Mouse (Mus musculus) forebrain, embryonic 13.5 days (tissue): ENCODE results near the gene Tacr2. TPM values are rescaled to one million over a fixed set of nuclear protein-coding genes. Genes with fewer than 3 reads are reported as not detected.

Experiments
- ATAC-seq: fragments of 200-750 bp; cut with Nextera tagmentation; 2 replicates; pipeline ENCODE4 v1.8.0; 2017
- H3K27ac ChIP-seq: fragments of 300-500 bp; sonication (generic); 2 replicates; pipeline ENCODE4 v1.5.1; 2015; ENCODE audit warnings: inconsistent platforms, mild to moderate bottlenecking, moderate library complexity
- H3K27me3 ChIP-seq: fragments of 300-500 bp; sonication (generic); 2 replicates; pipeline ENCODE4 v1.6.1; 2015; ENCODE audit warnings: mild to moderate bottlenecking, inconsistent platforms
- H3K36me3 ChIP-seq: fragments of 300-500 bp; sonication (generic); 2 replicates; pipeline ENCODE4 v1.6.1; 2015; ENCODE audit warnings: mild to moderate bottlenecking, inconsistent platforms; ENCODE audit not compliant: poor library complexity, severe bottlenecking
- H3K4me1 ChIP-seq: fragments of 300-500 bp; sonication (generic); 2 replicates; pipeline ENCODE4 v1.6.1; 2015; ENCODE audit warnings: inconsistent platforms
- H3K4me2 ChIP-seq: fragments of 300-500 bp; sonication (generic); 2 replicates; pipeline ENCODE4 v1.6.1; 2015; ENCODE audit warnings: inconsistent platforms, mild to moderate bottlenecking, moderate library complexity
- H3K4me3 ChIP-seq: fragments of 300-500 bp; sonication (generic); 2 replicates; pipeline ENCODE4 v1.5.1; 2015; ENCODE audit warnings: mild to moderate bottlenecking, inconsistent platforms
- H3K9ac ChIP-seq: fragments of 300-500 bp; sonication (generic); 2 replicates; pipeline ENCODE4 v1.6.1; 2015; ENCODE audit warnings: mild to moderate bottlenecking, inconsistent platforms
- H3K9me3 ChIP-seq: fragments of 300-500 bp; sonication (generic); replicated peaks from 2 replicates; pipeline ENCODE4 v1.6.1; 2016; ENCODE audit warnings: inconsistent platforms
- WGBS: fragments of 180-500 bp; shearing (Covaris S2); methylation state at CpG from one replicate; pipeline ENCODE4 v1.1.7; 2015; 5-methylcytosine and 5-hydroxymethylcytosine counted together
- polyA plus RNA-seq: library from polyadenylated mRNA; unstranded; fragments of >200 nt; fragmentation: Nextera tagmentation; extraction: Ambion mirVana; gene quantifications from 2 replicates; pipeline ENCODE4 v1.2.1, GENCODE M21; 2015

Tacr2 gene
- not detected in 2 replicates for polyA plus RNA-seq

- no peak within 1 kb of the TSS for H3K4me3 ChIP-seq
- no peaks in the 10 kb centered on the region for H3K36me3 ChIP-seq
- 57% methylated on average over 12 of the region's 12 CpGs for WGBS
- H3K9ac ChIP-seq: no peak within 1 kb of the TSS
- no peak within 1 kb of the TSS for H3K27ac ChIP-seq
- no peak within 1 kb of the TSS for H3K4me2 ChIP-seq
- no peaks in the 10 kb centered on the region for H3K4me1 ChIP-seq
- no peaks in the 10 kb centered on the region for H3K27me3 ChIP-seq
- no peaks in the 10 kb centered on the region for H3K9me3 ChIP-seq
- ATAC-seq: no peak
These were observed at the start of gene Tacr2 for GRCm38 (mm10) chr10:62252000-62252488. Tacr2 (plus strand) TSS chr10:62252438.

DNA sequence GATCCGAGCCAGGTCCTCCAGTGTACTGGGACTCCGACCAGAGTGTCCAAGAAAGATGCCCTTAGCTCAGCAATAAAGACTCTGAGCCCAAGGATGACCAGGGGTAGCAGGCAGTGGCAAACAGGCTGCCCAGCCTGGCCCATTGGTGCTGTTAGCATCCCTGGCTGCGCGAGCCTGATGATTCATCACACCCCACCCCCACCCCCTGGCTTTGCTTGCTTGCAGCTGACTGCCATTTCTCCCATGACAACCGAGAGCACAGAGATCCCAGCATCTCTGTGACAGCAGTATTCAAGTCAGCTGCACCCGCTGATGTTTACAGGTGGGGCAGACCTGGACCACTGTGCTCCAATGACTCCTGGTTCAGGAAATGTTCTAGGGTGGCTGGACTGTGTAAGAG, 49.7 kb upstream of the Tacr2 start:
- no peak overlapping the region for H3K4me3 ChIP-seq
- H3K27ac ChIP-seq: no peak overlapping the region
- H3K36me3 ChIP-seq: 0 out of 2 replicates have a peak, but pooled peaks cover 4% of the 10 kb centered on the region
- no peaks in the 10 kb centered on the region for H3K27me3 ChIP-seq
- no peak for ATAC-seq
- H3K9ac ChIP-seq: no peak overlapping the region
- WGBS: 88% methylated on average over 6 of the region's 6 CpGs
- H3K9me3 ChIP-seq: no peaks in the 10 kb centered on the region
- no peaks in the 10 kb centered on the region for H3K4me1 ChIP-seq
- H3K4me2 ChIP-seq: no peak overlapping the region

DNA sequence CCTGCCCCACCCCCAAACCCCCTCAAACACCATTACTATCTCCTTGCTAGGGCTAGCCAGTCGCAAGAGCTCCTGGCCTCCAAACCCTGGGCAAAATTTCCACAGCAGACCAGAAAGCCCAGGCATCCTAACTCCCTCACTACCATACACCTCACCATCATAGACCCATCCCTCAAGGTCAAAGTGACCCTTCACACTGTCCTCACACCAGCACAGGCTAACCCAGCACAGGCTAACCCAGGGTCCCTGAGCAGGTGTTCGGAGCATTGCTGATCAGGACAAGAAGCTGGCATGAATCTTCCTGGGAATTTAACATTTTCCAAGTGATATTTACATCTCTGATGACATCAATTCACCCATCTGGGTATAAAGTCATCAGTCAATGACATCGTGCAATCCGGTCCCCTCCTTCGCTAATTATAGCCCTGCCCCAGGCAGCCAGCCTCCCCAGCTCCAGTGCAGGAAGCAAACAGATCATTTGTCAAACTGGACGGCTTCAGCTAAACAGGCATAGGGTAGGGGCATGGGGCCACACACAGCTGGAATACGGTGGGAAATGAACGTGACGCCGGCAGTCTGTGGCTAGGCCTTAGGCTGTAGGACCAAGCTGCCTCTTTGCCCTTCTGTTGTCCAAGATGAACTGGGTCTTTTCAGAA, 43.9 kb upstream of the Tacr2 start:
- H3K4me2 ChIP-seq: no peak overlapping the region
- H3K27me3 ChIP-seq: no peaks in the 10 kb centered on the region

GRCm38 (mm10) chr10:62211310-62211709, 40.9 kb upstream of the Tacr2 start:
- ATAC-seq: no peak
- Histone ChIP-seq H3K4me3 (no peak overlapping the region), H3K27me3 (no peaks in the 10 kb centered on the region), H3K36me3 (no peaks in the 10 kb centered on the region), H3K9me3 (no peaks in the 10 kb centered on the region), H3K9ac (no peak overlapping the region), H3K4me1 (no peaks in the 10 kb centered on the region), H3K4me2 (no peak overlapping the region), H3K27ac (no peak overlapping the region)
- 60% methylated on average over 6 of the region's 6 CpGs for WGBS

More for the DNA sequence above, 43.9 kb upstream of the Tacr2 start:
- H3K4me1 ChIP-seq: no peaks in the 10 kb centered on the region
- no peak overlapping the region for H3K4me3 ChIP-seq
- no peak for ATAC-seq
- H3K9ac ChIP-seq: no peak overlapping the region
- no peaks in the 10 kb centered on the region for H3K9me3 ChIP-seq
- no peak overlapping the region for H3K27ac ChIP-seq
- H3K36me3 ChIP-seq: no peaks in the 10 kb centered on the region
- WGBS: 84% methylated on average over 10 of the region's 10 CpGs

- ATAC-seq: no peak
- no peak overlapping the region for H3K9ac ChIP-seq
- H3K4me2 ChIP-seq: no peak overlapping the region
- H3K4me1 ChIP-seq: no peaks in the 10 kb centered on the region
- no peaks in the 10 kb centered on the region for H3K27me3 ChIP-seq
- no peaks in the 10 kb centered on the region for H3K9me3 ChIP-seq
- no peaks in the 10 kb centered on the region for H3K36me3 ChIP-seq
- 55% methylated on average over 5 of the region's 5 CpGs for WGBS
- H3K4me3 ChIP-seq: no peak overlapping the region
- no peak overlapping the region for H3K27ac ChIP-seq
These were observed 37.0 kb upstream of the Tacr2 start for GRCm38 (mm10) chr10:62215169-62215616.

GRCm38 (mm10) chr10:62215633-62216032, 36.6 kb upstream of the Tacr2 start:
- Histone ChIP-seq H3K27me3 (no peaks in the 10 kb centered on the region), H3K36me3 (no peaks in the 10 kb centered on the region), H3K4me3 (no peak overlapping the region), H3K27ac (no peak overlapping the region; the same call in 1 of the 2 replicates), H3K4me2 (no peak overlapping the region), H3K9ac (no peak overlapping the region), H3K4me1 (no peaks in the 10 kb centered on the region), H3K9me3 (no peaks in the 10 kb centered on the region)
- no peak for ATAC-seq
- WGBS: 94% methylated on average over 8 of the region's 8 CpGs

- Histone ChIP-seq H3K9ac (no peak overlapping the region), H3K9me3 (no peaks in the 10 kb centered on the region), H3K4me1 (no peaks in the 10 kb centered on the region), H3K4me3 (no peak overlapping the region), H3K36me3 (no peaks in the 10 kb centered on the region), H3K4me2 (no peak overlapping the region), H3K27me3 (no peaks in the 10 kb centered on the region), H3K27ac (no peak overlapping the region)
- no peak for ATAC-seq
- WGBS: 58% methylated on average over 5 of the region's 5 CpGs
These were observed 35.6 kb upstream of the Tacr2 start for GRCm38 (mm10) chr10:62216595-62216994.

GRCm38 (mm10) chr10:62217196-62217595, 35.0 kb upstream of the Tacr2 start:
- Histone ChIP-seq H3K4me1 (no peaks in the 10 kb centered on the region), H3K9me3 (no peaks in the 10 kb centered on the region), H3K4me2 (no peak overlapping the region), H3K36me3 (no peaks in the 10 kb centered on the region), H3K27me3 (no peaks in the 10 kb centered on the region), H3K4me3 (no peak overlapping the region), H3K9ac (no peak overlapping the region), H3K27ac (no peak overlapping the region)
- no peak for ATAC-seq
- WGBS: 39% methylated on average over 8 of the region's 8 CpGs

DNA sequence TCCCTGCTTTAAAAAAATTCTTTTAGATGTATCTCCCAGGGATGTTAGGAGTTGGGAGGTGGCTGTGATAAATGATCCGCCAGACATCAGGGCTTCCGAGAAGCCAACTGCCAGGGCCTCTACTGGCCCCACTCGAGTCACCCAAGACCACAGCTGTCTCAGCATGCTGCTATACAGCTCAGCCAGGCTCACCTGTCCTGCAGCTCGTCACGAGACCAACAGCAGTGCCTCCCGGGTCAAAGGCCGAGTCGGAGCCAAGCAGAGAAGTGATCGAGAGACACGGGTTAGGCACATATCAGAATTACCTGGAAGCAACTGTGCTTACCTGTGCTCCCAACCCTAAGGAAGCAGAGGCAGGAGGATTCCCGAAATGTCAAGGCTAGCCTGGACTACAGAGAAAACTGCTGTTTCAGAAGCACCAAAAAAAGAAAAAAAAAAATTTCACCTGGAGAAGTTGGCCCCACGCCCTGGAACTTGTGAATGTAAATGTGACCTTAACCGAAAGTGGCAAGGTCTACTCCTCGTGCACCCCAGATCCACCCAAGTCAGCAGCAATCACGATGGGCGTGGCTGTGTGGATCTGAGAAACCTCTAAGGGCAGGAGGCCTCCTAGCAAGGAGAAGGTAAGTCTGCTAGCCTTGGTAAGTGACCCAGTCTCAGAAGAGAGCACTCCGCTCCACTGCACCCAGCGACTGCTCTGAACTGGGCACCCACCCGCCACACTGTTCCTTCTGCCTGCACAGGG, 34.0 kb upstream of the Tacr2 start:
- Histone ChIP-seq H3K27ac (no peak overlapping the region), H3K9ac (no peak overlapping the region)
- 91% methylated on average over 19 of the region's 19 CpGs for WGBS

DNA sequence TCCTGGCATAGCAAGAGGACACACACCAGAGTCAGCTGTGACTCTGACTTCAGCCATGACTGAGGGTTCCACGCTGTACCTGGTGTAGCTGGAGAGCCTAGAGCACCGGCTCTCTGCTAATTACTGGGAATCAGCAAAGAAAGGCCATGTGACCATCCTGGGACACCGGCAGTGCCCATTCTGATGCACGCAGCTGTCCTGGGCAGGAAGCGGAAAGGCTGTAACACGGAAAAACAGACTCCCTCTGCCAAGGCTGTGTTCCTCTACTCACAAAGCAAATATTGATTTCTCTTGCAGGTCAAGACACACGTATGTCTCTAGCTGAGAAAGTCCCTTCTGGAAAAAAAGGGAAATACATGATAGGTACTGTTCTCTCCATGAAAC, 33.5 kb upstream of the Tacr2 start:
- no peaks in the 10 kb centered on the region for H3K9me3 ChIP-seq
- H3K4me3 ChIP-seq: no peak overlapping the region
- H3K27ac ChIP-seq: no peak overlapping the region
- 81% methylated on average over 7 of the region's 7 CpGs for WGBS
- H3K27me3 ChIP-seq: no peaks in the 10 kb centered on the region
- H3K4me1 ChIP-seq: no peaks in the 10 kb centered on the region
- H3K9ac ChIP-seq: no peak overlapping the region
- H3K36me3 ChIP-seq: no peaks in the 10 kb centered on the region
- no peak for ATAC-seq
- H3K4me2 ChIP-seq: no peak overlapping the region

More for the DNA sequence above, 34.0 kb upstream of the Tacr2 start:
- Histone ChIP-seq H3K36me3 (no peaks in the 10 kb centered on the region), H3K9me3 (no peaks in the 10 kb centered on the region), H3K4me2 (no peak overlapping the region), H3K27me3 (no peaks in the 10 kb centered on the region), H3K4me1 (no peaks in the 10 kb centered on the region), H3K4me3 (no peak overlapping the region)
- ATAC-seq: no peak

DNA sequence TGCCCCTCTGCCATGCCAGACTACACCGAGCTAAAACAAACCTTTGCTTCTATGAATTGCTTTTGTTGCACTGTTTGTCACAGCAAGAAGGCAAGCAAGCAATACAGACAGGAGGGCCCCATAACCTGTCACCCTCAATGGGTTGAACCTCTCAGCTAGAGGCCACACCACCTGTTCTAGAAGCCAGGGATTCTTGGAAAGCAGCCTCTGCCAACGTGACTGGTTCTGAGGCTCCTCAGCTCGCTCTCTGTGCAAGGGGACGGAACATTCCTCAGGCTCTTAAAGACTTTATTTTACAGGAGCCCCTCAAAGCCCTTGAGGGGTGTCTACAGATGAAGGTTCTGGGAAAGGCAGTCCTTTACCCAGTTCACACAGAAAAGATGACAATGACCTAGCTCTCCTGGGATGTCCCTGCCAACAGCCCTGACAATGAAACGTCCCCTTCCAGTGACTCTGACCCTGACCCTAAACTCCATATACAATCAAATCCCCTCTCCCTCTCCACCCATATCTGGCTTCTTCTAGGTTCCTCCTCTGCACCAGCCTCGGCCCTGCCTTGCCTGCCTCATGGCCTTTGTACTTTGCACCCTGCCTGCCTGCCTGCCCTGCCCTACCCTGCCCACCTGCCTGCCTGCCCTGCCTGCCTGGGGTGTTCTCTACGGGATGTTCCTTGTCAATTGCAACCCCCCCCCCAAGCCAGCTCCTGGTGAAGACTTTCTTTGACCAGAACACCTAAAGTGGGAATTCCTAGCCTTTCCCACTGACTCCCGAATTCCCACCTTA, 31.3 kb upstream of the Tacr2 start:
- Histone ChIP-seq H3K27me3 (no peaks in the 10 kb centered on the region), H3K4me3 (no peak overlapping the region), H3K4me2 (no peak overlapping the region), H3K9me3 (no peaks in the 10 kb centered on the region), H3K36me3 (no peaks in the 10 kb centered on the region), H3K27ac (no peak overlapping the region), H3K4me1 (no peaks in the 10 kb centered on the region), H3K9ac (no peak overlapping the region)
- ATAC-seq: no peak
- 79% methylated on average over 8 of the region's 8 CpGs for WGBS

DNA sequence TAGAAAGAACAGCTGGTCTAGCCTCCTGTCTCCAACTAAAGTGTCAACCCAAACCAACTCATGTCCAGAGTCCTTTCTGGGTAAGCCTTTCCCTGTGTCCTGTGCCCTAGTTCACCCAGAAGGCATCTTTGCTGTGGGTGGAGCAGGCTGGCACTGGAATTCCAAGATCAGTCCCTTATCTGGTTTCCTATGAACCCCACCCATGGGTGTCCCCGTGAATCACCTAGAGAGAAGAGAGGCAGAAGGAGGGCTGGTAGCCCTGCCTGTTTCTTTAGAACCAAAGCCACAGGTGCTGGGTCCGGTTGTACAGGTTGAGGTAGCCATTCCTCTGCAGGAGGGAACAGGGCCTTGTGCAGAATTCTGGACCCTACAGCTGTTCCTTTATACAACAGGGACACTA, 30.6 kb upstream of the Tacr2 start:
- no peak overlapping the region for H3K9ac ChIP-seq
- H3K9me3 ChIP-seq: no peaks in the 10 kb centered on the region
- H3K4me3 ChIP-seq: no peak overlapping the region
- no peak overlapping the region for H3K27ac ChIP-seq
- 85% methylated on average over 2 of the region's 2 CpGs for WGBS
- H3K4me2 ChIP-seq: no peak overlapping the region
- no peak for ATAC-seq
- H3K36me3 ChIP-seq: no peaks in the 10 kb centered on the region
- H3K4me1 ChIP-seq: no peaks in the 10 kb centered on the region
- H3K27me3 ChIP-seq: no peaks in the 10 kb centered on the region
